Mouse (Mus musculus): ENCODE measurements at regions not wholly inside any gene's neighbourhood (a gene's known extent, or its start where the extent isn't known, plus 50 kb on each side); places are given as distances from the start of the nearest gene placed in this dataset.

DNA sequence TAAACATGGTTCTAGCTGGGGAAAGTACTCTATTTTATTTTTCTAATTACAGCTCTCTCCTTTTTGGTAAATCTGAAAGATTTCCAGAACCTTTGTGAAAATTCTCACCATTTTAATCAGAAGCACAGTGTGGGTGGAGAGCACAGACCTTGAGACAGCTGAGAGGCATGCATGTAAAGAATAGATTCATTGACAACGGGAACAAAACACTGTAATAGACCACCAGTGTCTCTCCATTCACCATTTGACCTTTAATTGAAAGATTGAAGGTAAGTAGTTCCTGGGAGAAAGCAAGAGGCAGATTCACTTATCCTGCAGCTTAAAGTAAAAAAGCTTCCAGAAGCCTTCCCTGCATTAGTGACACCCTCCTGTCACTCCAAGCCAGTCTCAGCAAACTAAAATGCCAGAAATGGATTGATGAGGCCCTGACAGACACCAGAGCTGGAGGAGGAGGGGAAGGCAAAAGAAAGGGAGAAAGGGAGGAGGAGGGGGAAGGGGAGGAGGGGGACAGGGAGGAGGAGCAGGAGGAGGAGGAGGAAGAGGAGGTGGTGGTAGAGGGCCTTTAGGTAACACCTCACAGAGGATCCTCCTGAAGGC, 256.1 kb upstream of the Sema6d start:
- TF ChIP-seq CTCF (IDR thresholded peaks at IDR 0.05; ENCODE audit: low read depth): no peak
- TF ChIP-seq EP300 (IDR thresholded peaks at IDR 0.05; ENCODE audit: low read depth): no peak

Measured in heart, postnatal 0 days (tissue).